Mouse (Mus musculus) lung, postnatal 10 days (tissue): ENCODE results near the gene Wnk2.

ENCODE experiments used
- DNase-seq: peaks from one replicate; pipeline ENCODE4 v3.0.0; 2021

Wnk2 gene

GRCm38 (mm10) chr13:49028757-49029539, 118.9 kb downstream of the Wnk2 start:
- no peak for DNase-seq

- no peak for DNase-seq
Observed at GRCm38 (mm10) chr13:49027057-49027456, 120.8 kb downstream of the Wnk2 start.

GRCm38 (mm10) chr13:49025521-49025920, 122.3 kb downstream of the Wnk2 start:
- no peak for DNase-seq

- no peak for DNase-seq
Observed at GRCm38 (mm10) chr13:49024763-49025162, 123.1 kb downstream of the Wnk2 start.

- peak; percentile 33 for DNase-seq
Observed at GRCm38 (mm10) chr13:49021693-49022092, 126.1 kb downstream of the Wnk2 start.

GRCm38 (mm10) chr13:49020152-49020551, 127.7 kb downstream of the Wnk2 start:
- no peak for DNase-seq

GRCm38 (mm10) chr13:49017375-49017774, 130.4 kb downstream of the Wnk2 start:
- no peak for DNase-seq

GRCm38 (mm10) chr13:49016311-49016761, 131.5 kb downstream of the Wnk2 start:
- DNase-seq, result peak; percentile 64

GRCm38 (mm10) chr13:49015366-49016306, 132.2 kb downstream of the Wnk2 start:
- peak; percentile 63 for DNase-seq

- no peak for DNase-seq
Observed at GRCm38 (mm10) chr13:49013206-49013794, 134.5 kb downstream of the Wnk2 start.

GRCm38 (mm10) chr13:49001691-49002090, 146.1 kb downstream of the Wnk2 start:
- peak; percentile 50 for DNase-seq

- peak; percentile 80 for DNase-seq
Observed at GRCm38 (mm10) chr13:48998591-48998990, 149.2 kb downstream of the Wnk2 start.

GRCm38 (mm10) chr13:48996731-48997130, 151.1 kb downstream of the Wnk2 start:
- DNase-seq, result no peak

GRCm38 (mm10) chr13:48994903-48995302, 152.9 kb downstream of the Wnk2 start:
- DNase-seq, result no peak

GRCm38 (mm10) chr13:48992914-48993313, 154.9 kb downstream of the Wnk2 start:
- no peak for DNase-seq

GRCm38 (mm10) chr13:48990138-48990537, 157.7 kb downstream of the Wnk2 start:
- no peak for DNase-seq
